Mouse (Mus musculus): ENCODE data around the gene Ipo4.

The Ipo4 gene

DNA sequence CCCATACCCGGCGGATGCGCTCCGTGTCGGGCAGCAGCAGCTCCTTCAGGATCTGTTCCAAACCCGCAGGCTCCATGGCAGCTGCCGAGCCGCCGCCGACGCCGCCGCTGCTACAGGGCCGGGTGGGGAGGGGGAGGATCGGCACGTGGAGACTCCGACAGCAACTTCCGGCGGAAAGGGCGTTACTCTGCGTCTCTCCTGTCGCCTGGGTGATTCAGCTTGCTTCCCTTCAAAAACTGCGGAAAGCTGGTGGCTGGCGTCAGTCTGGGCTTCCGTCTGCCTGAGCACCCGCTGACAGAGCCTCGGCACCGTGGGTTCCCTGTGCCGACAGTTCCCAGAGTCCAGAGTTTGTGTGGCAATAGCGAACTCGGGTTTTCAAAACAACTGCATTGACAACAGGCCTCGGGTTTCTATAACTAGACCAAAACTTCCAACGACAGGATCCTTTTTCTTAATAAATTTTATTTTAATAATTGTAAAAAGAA lies at the start of gene Ipo4:
TSS of gene Ipo4 (minus strand) at position 435 of the 485 bp plus-strand sequence.
- peak; percentile 84 to 87 for DNase-seq

DNA sequence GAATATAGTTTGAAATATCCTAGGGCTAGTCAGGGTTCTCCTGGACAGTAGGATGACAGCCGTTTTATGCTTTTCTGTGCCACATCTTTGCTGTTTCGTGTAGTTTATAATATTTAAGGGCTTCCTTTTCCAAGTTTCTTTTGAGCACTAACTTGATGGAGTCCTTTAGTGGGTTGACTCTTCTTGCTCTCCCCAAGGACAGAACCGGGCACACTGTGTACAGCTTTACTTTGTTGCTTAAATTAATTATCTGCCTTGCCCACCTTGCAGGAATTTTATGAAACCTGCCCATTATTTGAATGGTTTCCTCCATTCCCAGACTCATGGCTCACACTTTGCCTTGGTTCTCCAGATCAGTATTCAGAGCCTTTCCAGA lies 46.3 kb upstream of the Ipo4 start:
- no peak for DNase-seq

DNA sequence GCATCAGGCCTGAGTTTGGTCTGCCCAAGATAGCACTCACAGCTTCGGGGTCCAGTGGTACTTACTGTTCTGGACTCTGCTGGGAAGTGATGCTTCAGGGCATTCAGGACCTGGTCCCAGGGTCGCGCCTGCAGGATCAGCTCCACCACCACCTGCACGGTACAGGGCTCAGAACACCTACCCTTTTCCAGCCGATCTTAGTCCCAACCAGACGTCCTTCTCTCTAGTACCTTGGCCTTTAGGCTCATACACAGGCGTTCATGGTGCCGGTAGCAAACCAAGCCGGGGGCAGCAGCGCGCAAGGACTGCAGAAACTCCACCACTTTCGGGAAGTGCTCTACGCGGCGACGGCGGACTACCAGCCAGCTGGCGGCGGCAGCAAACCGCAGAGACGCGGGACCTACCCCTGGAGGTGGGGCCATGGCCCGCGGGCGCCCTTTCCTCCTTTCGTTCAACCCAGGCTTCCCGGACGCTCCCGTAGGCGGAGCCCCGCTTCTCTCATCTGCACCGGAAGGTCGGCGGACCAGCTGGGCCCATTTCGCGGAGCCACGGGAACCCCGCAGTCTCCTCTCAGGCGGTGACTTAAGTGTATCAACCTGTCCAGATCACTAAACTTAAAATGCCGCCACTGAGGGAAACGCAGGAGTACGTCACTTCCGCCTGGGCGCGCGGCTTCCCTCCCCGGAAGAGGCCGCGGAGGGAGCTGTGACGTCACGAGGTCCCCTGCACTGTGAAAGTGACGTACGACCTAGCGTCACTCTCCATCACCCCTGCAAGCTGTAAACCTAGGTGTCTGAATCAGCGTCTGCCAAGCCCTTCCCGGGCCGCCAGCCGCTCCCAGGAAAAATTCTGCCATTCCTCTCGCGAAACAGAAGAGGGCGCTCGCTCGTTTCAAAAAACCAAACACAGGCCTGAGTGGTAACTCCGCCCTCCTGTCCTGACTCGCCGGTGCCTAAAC lies 45.7 kb upstream of the Ipo4 start, which contains the start of gene Tinf2:
TSS of gene Tinf2 (minus strand) at position 661 of the 958 bp plus-strand sequence.
- DNase-seq, result peak; percentile 94 to 95

DNA sequence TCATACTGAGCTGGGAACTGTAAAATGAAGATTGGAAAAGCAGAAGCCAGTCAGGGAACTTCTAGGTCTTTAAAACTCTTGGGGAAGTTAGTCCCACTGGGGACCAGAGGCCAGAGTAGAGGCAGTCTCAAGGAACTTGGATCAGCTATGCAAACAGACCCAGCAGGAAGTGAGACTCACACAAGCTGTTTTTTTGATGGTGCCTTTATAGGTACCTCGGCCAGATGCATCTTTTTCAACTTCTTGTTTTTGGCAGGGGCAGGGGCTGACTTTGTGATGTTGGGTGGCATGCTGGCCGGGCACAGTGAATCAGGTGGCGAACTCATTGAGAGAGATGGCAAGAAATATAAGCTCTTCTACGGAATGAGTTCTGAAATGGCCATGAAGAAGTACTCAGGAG lies 41.9 kb upstream of the Ipo4 start:
- no peak for DNase-seq

DNA sequence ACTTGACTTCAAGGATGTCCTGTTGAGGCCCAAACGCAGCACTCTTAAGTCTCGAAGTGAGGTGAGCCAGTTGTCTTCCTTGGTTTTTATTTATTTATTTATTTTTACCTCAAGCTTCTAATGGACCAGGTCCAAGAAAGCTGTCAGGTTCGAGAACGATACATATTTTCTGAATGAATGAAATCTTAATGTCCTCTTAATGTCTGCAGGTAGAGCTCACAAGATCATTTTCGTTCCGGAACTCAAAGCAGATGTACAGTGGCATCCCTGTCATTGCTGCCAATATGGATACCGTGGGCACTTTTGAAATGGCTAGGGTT lies 36.9 kb upstream of the Ipo4 start:
- DNase-seq, result no peak

DNA sequence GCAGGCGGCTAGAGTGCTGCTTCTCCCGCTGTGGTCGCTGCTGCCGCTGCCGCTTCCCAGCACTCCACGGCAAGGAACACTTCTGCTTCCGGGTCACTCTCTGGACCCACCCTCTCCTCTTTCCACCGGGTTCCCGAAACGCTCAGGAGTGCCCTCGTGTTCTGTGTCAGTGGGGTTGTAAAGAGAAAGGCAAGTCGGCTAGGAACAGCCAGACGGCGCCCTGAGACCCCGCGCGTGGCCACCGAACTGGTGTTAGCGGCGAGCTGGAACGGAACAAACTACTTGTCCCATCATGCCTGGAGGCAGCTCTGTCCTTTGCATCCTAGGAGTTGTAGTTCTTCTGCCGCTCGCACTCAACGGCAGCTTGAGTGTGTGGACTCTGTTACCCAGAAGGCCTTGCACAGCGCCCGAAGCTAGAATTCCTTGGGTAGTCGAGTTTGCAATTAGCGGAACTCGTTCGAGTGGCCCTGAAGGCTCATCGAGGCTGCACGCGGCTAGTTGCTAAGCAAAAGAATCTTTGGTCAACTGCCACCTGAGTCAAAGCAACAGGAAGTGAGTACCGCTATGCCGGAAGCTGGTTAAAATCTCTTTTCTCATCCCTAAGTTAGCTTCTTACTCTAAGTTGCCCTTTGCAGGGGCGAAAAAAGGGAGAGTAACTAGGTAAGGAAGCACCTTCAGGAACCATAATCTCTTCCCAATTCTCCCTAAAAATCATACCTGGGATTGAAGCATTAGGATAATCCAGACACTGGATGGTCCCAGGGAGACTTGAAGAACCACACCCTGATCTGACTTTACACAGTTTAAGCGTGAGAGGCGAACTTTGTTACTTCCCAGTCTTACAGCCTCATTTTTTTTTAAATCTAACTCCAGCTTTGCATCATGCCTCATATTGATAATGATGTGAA lies 36.3 kb upstream of the Ipo4 start, which contains the start of the genes Gmpr2 and Nedd8:
TSS of gene Gmpr2 (plus strand) at position 109 of the 908 bp plus-strand sequence.
TSS of gene Nedd8 (minus strand) at position 292 of the 908 bp plus-strand sequence.
- peak; percentile 94 for DNase-seq

DNA sequence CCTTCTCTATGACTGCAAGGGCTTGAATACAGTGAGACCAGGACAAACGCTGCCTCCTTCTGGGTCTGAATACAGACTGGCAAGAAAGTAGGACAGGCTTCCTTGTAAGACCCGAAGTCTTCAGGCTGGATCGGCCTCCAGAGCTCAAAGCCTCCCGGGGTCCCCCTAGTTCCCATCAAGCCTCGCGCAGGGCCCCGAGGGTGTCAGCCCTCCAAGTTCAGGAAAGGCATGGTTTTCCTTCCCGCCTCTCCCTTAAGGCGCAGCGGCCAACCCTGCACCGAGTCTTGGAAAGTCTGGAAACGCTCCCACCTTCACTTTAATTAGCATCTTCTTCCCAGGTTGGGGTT lies 35.7 kb upstream of the Ipo4 start:
- no peak for DNase-seq

DNA sequence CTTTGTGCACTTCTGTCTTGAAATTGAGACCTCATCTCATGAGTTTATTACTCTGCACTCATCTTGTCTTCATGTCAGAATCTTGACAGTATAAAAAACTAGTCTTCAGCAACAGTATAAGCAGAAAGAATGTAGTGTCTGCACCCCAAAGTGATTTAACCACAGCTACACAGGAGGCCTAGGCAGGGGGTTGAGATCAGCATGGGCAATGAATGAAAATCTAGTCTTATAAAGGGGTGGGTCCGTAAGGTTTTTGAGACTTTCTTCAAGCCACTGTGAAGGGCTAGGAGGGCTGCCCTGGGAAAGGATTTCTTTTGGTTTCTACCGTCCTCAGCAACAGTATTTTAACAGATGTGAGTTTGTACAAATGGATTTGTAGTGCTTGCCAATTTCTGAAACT lies 24.9 kb upstream of the Ipo4 start:
- DNase-seq, result no peak

DNA sequence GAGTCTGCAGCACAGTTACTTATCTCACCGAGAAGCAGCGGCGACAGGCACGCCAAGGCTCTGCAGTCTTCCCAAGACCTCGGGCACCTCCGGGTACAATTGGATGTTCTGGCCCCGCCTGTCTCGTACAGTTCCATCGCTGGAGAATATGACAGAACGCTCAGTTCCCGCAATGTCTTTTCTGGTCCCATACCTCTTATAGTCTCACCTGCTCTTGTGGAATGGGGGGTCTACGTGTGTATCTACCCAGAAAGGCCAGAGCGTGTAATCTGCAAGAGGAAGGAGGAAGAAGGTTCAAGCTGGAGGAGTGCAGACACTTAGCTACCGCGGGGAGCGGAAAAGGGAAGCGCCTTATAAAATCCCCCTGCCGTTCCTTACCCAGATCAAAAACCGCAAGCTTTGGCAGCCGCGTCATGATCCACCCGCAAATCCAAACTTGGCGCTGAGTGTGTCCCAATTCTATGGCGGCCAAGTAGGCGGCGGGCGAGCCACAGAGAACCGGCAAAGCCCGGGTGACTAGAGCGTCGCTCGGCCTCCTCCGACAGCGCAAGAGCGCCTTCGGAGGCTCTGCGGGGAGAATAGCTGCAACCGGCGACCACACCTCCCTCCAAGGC lies 24.3 kb upstream of the Ipo4 start, which contains the start of gene Mdp1:
TSS of gene Mdp1 (minus strand) at position 549 of the 614 bp plus-strand sequence.
- DNase-seq, result peak; percentile 61 to 72

DNA sequence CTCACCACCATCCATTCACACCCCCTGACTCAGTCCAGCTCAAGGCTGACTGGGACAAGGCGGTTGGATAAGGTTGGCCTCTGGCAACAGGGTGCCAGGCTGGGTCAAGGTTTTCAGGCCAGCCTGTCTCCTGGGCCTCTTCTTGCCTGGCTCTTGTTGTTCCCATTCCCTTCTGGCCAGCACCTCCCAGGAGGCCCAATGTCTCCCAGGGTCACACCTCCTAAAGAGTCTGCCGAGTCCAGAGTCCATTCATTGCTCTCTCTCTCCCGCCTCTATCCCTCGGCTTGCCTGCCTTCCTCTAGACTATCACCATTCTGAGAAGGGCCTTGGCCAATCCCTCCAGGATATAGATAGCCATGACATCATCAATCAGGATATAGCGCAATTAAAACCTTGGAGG lies 22.3 kb upstream of the Ipo4 start:
- DNase-seq, result peak; percentile 73 to 76

DNA sequence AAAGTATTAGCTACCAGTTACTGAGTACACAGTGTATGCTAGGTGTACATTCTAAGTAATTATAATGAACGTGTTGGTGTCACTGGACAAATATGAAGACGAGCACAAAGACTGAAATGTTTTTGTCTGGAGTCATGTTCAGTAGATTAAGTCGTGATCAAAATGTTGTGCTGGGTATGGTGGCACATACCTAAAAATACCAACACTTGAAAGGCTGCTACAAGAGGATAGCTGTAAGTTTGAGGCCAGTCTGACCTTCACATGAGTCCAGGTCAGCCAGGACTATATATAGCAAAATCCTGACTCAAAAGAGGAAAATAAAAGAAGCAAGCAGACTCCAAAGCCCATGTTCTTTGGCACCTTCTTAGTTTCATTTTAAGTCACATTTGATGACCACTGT lies 21.2 kb upstream of the Ipo4 start:
- DNase-seq, result no peak

DNA sequence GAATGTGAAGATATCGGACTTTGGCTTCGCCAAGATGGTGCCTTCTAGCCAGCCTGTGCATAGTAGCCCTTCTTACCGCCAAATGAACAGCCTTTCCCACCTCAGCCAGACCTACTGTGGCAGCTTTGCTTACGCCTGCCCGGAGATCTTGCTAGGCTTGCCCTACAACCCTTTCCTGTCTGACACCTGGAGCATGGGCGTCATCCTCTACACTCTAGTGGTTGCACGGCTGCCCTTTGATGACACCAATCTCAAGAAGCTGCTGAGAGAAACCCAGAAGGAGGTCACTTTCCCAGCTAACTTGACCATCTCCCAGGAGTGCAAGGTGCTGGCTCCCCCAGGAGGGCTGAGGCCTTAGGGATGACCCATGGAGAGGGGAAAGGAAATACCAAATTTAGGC lies 15.8 kb upstream of the Ipo4 start:
- no peak for DNase-seq

DNA sequence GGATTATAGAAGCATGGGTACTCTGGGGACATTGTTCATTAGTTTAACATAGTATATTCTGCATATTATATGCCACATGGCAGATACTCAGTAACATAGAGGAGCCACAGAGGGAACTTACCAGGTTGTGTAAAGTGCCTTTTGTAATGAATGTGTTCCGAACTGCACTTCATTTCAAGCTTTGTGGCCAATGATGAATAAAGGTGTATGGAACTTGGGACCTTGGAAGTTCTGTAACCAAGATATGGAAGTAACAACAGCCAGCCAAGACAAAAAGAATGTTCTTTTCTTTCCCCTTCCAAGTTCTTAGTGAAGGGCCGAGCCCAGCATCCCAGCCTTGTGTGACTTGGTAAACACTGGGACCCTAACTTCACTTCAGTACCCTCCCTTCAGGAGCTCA lies 14.1 kb upstream of the Ipo4 start, which contains the start of gene Tssk4:
TSS of gene Tssk4 (plus strand) at position 301 of the 400 bp plus-strand sequence.
- DNase-seq, result no peak

DNA sequence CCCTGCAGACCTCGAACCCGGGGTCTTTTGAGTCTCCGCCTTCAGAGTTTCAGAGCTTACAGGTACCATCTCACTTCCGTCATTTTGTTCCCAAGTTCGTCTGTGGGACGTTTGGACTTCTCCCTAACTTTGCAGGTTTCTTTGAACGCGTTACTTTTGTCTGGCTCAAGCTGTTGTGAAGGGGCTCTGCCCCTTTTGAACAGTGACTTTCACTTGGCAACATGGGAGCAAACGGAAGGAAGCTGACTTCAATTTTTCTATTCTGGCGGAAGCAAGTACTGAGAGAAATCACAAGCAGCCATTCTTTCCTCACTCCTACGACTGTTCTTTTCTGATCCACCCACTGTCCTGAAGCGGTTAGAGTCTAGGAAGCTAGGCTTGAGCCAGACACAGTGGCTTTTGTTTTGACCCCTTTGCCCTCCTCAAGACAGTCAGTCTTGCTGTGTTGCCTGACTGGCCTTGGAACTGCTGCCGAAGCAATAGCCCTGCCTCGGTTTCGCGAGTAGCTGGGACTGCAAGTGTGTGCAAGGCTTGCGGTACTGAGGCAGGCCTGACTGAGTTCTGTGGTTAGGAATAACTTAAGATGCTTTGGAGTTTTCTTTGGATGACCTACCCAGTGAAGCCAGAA lies 8.6 kb upstream of the Ipo4 start:
- no peak for DNase-seq

DNA sequence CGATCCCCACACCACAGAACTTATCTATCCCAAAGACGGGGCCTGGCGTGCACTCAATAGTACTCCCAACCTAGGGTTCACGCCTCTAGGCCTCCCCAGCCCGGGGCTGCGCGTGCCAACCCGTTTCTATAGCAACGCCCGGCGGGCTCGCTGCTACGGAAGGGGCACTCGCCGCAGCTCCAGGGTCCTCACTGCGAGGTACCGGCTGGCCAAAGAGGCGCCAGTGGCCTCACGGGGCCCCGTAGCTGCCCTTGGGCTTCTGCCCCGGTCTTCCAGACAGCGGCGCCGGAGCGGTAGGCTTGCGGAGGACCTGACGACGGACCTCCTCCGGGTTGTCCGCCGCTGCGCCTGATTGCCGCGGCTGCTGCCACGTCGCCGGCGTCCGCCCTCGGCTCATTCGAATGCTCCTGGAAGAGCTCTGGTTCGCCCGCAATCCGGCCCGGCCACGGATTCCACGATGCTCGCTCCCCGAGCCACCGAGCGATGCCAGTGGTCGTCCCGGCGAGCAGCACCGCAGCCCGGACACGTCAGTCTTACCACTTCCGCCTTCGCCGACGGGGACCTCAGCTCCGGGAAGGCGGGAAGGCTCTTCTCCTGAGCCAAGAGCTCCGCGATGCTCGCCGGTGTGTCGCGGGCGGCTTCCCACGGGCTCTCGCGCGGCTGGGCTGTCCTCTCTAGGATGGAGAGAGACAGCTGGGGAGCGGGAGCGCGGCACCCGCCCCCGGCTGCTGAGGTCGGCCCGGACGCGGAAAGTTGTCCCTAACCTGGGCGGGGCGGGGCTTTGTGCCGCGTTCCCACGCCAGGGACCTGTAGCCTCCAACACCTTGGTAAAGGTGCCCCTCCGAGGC lies 7.5 kb upstream of the Ipo4 start, which contains the start of gene Tm9sf1:
TSS of gene Tm9sf1 (minus strand) at position 747 of the 848 bp plus-strand sequence.
- DNase-seq, result peak; percentile 78 to 85

DNA sequence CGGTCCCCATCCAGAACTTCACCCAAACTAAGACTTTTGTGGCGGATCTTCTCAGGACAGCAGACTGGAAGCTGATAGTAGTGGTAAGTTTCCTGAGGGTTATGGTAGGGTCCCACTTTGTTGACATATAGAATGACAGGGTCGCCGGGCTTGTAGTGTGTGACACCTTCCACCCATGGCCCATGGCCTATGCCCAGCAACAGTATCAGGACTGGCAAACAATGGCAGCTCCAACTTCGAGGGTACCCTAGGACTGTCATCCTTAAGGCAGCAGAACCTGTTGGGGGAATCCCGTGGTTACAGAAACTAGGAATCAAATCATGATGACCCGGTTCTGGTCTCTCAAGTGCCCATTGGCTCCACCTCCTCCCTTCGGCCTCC lies 6.9 kb upstream of the Ipo4 start:
- DNase-seq, result no peak

DNA sequence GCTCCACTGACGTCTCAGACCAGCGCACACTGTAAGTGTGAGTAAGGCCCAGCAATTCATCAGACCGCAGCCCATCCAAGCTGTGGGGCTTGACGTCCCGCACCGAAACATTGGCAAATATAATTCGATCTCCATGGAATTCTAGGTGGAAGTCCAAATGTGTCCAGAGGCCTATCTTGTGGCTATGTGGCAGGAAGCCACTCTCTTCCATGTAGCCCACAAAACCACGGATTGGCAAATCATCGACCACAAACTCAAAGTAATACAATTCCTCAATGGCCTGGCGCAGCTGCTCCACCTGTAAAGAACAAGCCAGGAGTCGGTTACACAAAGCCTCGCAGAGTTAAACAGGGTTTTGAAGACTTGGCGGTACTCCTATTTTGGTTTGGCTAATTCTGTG lies 5.5 kb upstream of the Ipo4 start:
- no peak for DNase-seq

DNA sequence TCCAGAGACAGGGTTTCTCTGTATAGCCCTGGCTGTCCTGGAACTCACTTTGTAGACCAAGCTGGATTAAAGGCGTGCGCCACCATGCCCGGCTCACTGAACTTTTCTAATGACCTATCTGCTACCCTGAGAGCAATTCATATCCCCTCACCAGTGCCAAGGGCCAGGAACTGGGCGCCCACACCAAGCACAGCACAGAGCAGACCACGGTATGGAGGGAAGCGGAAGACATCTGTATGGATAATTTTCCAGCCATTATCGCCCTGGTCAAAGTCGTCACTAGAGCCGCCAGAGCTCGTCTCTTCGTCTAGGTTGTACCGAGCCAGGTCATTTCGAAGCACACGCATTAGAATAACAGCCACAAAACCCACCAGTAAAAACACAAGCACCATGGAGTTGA lies 5.1 kb upstream of the Ipo4 start:
- DNase-seq, result no peak

DNA sequence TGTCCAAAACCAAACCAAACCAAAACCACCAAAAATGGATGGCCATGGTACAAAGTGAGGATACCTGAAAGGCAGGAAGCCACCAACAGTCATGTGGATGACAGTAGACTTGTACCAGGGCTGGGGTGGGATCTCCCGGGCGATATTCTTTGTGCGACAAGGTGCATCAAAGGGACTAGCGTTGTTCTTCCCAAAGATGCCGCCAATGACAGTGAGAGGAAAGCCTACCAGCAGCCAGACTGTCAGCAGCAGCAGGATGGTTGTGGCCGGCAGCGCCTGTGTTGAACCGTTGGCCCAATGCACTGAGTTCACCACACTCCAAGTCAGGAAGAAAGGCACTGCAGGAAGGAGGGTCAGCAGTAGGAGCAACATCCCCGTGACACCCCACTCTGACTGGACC lies 2.0 kb upstream of the Ipo4 start, which contains the start of gene Gm49378:
TSS of gene Gm49378 (minus strand) at position 101 of the 400 bp plus-strand sequence.
- no peak for DNase-seq

DNA sequence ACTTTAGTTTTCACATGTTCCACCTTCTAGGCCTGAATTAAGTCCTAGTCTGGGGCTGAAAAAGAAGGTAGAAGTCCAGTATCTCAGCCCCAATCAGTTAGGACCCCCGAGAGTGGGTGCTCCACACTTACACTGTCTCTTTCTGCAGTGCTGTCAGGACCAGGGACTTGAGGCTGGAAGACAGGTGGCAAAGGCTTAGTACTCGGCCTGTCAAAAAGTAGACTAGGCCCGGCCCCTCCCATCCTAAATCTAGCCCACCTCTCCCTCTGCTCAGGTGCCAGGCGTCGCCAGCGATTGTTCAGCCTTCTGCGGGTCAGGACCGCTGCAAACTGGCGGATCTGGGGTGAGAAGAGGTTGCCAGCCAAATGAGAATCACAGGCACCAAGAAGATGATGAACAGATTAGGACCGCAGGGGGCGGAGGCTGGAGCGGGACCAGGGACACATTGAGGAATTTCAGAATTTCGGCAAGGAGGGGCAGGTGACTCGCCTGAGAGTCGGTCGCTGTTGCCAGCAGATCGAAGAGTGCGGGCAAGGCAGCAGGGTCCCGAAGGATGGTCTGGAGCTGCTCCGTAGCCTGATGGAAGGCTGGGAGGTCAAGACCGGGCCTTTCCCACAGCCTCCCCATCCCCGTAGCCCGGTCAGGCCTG lies 759 bp downstream of the Ipo4 start:
- DNase-seq, result peak in 1 of 2 experiments; percentile 23

DNA sequence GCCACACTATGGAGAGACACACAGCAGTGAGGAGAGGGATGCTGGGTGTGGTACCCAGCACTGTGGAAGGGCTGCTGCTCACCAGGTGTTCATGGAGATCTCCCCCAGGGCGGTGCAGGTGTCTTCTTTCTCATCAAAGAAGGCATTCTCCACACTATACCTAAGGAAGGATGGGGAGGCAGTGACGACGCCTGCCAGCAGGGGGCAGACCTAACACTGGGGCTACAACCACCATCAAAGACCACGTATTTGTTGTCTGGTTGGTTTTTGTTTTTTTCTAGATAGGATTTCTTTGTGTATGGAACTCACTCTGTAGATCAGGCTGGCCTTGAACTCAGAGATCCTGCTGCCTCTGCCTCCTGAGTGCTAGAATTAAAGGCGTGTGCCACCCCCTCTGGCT lies 6.4 kb downstream of the Ipo4 start:
- DNase-seq, result peak; percentile 30 to 67
